Mouse (Mus musculus) MEL (cell line): ENCODE measurements around the gene Pla2r1. TPM values are rescaled to one million over a fixed set of nuclear protein-coding genes. Genes with fewer than 3 reads are reported as not detected.

Experiments used
- DNase-seq: peaks from one replicate; pipeline ENCODE4 v3.0.0; 2011; ENCODE audit warnings: low read depth, low spot score
- H3K27ac ChIP-seq: 2 replicates; pipeline ENCODE4 v1.5.1; 2012; ENCODE audit warnings: low read depth, mild to moderate bottlenecking, control low read depth, low read length, moderate library complexity; ENCODE audit not compliant: control insufficient read depth
- H3K27me3 ChIP-seq, 2 experiments: fragments of 150-350 bp in 1 of 2; sonication (generic) in 1 of 2; 2 replicates each; pipeline ENCODE4 v1.6.1; 2012; ENCODE audit warnings: low read length in 2 of 2, mild to moderate bottlenecking in 2 of 2, improper control_type of control experiment in 1 of 2, moderate library complexity in 1 of 2; ENCODE audit not compliant: insufficient read depth in 2 of 2, control insufficient read depth in 1 of 2
- H3K36me3 ChIP-seq, 2 experiments: 2 replicates each; pipeline ENCODE4 v1.6.1; 2012 to 2014; ENCODE audit warnings: low read length in 2 of 2, improper control_type of control experiment in 1 of 2, inconsistent platforms in 1 of 2, mild to moderate bottlenecking in 1 of 2; ENCODE audit not compliant: insufficient read depth in 2 of 2, control insufficient read depth in 1 of 2
- H3K4me1 ChIP-seq, 2 experiments: fragments of 150-350 bp in 1 of 2; sonication (generic) in 1 of 2; 2 replicates each; pipeline ENCODE4 v1.6.1; 2012; ENCODE audit warnings: low read length in 2 of 2, improper control_type of control experiment in 1 of 2, mild to moderate bottlenecking in 1 of 2; ENCODE audit not compliant: insufficient read depth in 2 of 2, control insufficient read depth in 1 of 2
- H3K4me3 ChIP-seq, 2 experiments: fragments of 150-350 bp in 1 of 2; sonication (generic) in 1 of 2; 2 replicates each; pipeline ENCODE4 v1.5.1; 2012; ENCODE audit warnings: low read depth in 2 of 2, low read length in 2 of 2, mild to moderate bottlenecking in 2 of 2, moderate library complexity in 2 of 2, control low read depth in 1 of 2, improper control_type of control experiment in 1 of 2; ENCODE audit not compliant: control insufficient read depth in 1 of 2, insufficient read depth in 1 of 2
- H3K79me2 ChIP-seq: 2 replicates; pipeline ENCODE4 v1.6.1; 2012; ENCODE audit warnings: mild to moderate bottlenecking, low read length, moderate library complexity; ENCODE audit not compliant: control insufficient read depth, poor library complexity, insufficient read depth
- H3K9ac ChIP-seq: 2 replicates; pipeline ENCODE4 v1.6.1; 2012; ENCODE audit warnings: low read depth, mild to moderate bottlenecking, control low read depth, low read length, moderate library complexity; ENCODE audit not compliant: control insufficient read depth, poor library complexity, severe bottlenecking
- H3K9me3 ChIP-seq: fragments of 150-350 bp; sonication (generic); replicated peaks from 2 replicates; pipeline ENCODE4 v1.6.1; 2012; ENCODE audit warnings: mild to moderate bottlenecking, low read length, improper control_type of control experiment, moderate library complexity; ENCODE audit not compliant: insufficient read depth
- BHLHE40 ChIP-seq: IDR thresholded peaks from 2 replicates; pipeline ENCODE4 v1.6.1; 2012; ENCODE audit warnings: low read depth, mild to moderate bottlenecking, inconsistent platforms, low read length, improper control_type of control experiment, borderline replicate concordance
- CHD2 ChIP-seq: IDR thresholded peaks from 2 replicates; pipeline ENCODE4 v1.6.1; 2011; ENCODE audit warnings: low read length, improper control_type of control experiment
- E2F4 ChIP-seq: IDR thresholded peaks from 2 replicates; pipeline ENCODE4 v1.6.1; 2011; ENCODE audit warnings: low read depth, low read length, improper control_type of control experiment, borderline replicate concordance
- ELF1 ChIP-seq: IDR thresholded peaks from 2 replicates; pipeline ENCODE4 v1.6.1; 2014; ENCODE audit warnings: low read depth, mild to moderate bottlenecking, inconsistent platforms, low read length, improper control_type of control experiment, moderate library complexity
- EP300 ChIP-seq, 2 experiments: IDR thresholded peaks; 2 replicates each; pipeline ENCODE4 v1.6.1; 2011; ENCODE audit warnings: improper control_type of control experiment in 2 of 2, low read length in 2 of 2, low read depth in 1 of 2, mild to moderate bottlenecking in 1 of 2
- ETS1 ChIP-seq: IDR thresholded peaks from 2 replicates; pipeline ENCODE4 v1.6.1; 2012; ENCODE audit warnings: low read depth, mild to moderate bottlenecking, inconsistent platforms, low read length, improper control_type of control experiment, moderate library complexity
- JUND ChIP-seq: IDR thresholded peaks from 2 replicates; pipeline ENCODE4 v1.6.1; 2011; ENCODE audit warnings: low read depth, mild to moderate bottlenecking, improper control_type of control experiment, low read length
- MXI1 ChIP-seq: IDR thresholded peaks from 2 replicates; pipeline ENCODE4 v1.6.1; 2011; ENCODE audit warnings: mild to moderate bottlenecking, low read depth, low read length, improper control_type of control experiment
- MYB ChIP-seq: IDR thresholded peaks from 2 replicates; pipeline ENCODE4 v1.6.1; 2011; ENCODE audit warnings: mild to moderate bottlenecking, low read depth, low read length, improper control_type of control experiment
- POLR2A ChIP-seq, 2 experiments: IDR thresholded peaks; 2 replicates each; pipeline ENCODE4 v1.6.1; 2011 to 2012; ENCODE audit warnings: low read length in 2 of 2, mild to moderate bottlenecking in 2 of 2, control low read depth in 1 of 2, improper control_type of control experiment in 1 of 2, low read depth in 1 of 2, moderate library complexity in 1 of 2; ENCODE audit not compliant: control insufficient read depth in 1 of 2, insufficient read depth in 1 of 2, poor library complexity in 1 of 2
- SMC3 ChIP-seq: IDR thresholded peaks from 2 replicates; pipeline ENCODE4 v1.6.1; 2011; ENCODE audit warnings: low read depth, low read length, improper control_type of control experiment
- TAL1 ChIP-seq: IDR thresholded peaks from 2 replicates; pipeline ENCODE4 v1.6.1; 2012; ENCODE audit warnings: mild to moderate bottlenecking, inconsistent platforms, low read length, moderate library complexity, mixed read lengths
- TBP ChIP-seq: IDR thresholded peaks from 2 replicates; pipeline ENCODE4 v1.8.0; 2011; ENCODE audit warnings: low read depth, low read length, improper control_type of control experiment
- USF2 ChIP-seq, 2 experiments: IDR thresholded peaks; 2 replicates each; pipeline ENCODE4 v1.6.1; 2011 to 2012; ENCODE audit warnings: improper control_type of control experiment in 2 of 2, low read length in 2 of 2, borderline replicate concordance in 1 of 2, inconsistent platforms in 1 of 2, low read depth in 1 of 2, mild to moderate bottlenecking in 1 of 2; ENCODE audit not compliant: insufficient read depth in 1 of 2
- ZMIZ1 ChIP-seq: IDR thresholded peaks from 2 replicates; pipeline ENCODE4 v1.6.1; 2012; ENCODE audit warnings: low read depth, mild to moderate bottlenecking, inconsistent platforms, low read length, improper control_type of control experiment, moderate library complexity
- polyA plus RNA-seq, 2 experiments: library from polyadenylated mRNA; stranded (reverse) in 1 of 2; unstranded in 1 of 2; fragments of >175 nt in 1 of 2; fragments of >200 nt in 1 of 2; gene quantifications; 2 replicates each; pipeline versions ENCODE4 v1.2.1 to v1.2.4; 2012; ENCODE audit warnings: low replicate concordance in 2 of 2, low read depth in 1 of 2; ENCODE audit not compliant: insufficient read length in 2 of 2, insufficient read depth in 1 of 2, missing spikeins in 1 of 2
- total RNA-seq: library from RNA; depleted of rRNA; stranded (reverse); fragments of 300-350 nt; gene quantifications from 2 replicates; pipeline ENCODE4 v1.2.3, GENCODE M21; 2012; rRNA removed

The Pla2r1 gene
- not detected in 2 replicates for total RNA-seq
- not detected for polyA plus RNA-seq

- Histone ChIP-seq H3K36me3 (no peaks in the 10 kb centered on the region), H3K9ac (no peak within 1 kb of the TSS), H3K4me3 (no peak within 1 kb of the TSS), H3K27me3 (no peaks in the 10 kb centered on the region), H3K79me2 (no peaks in the 10 kb centered on the region), H3K4me1 (no peaks in the 10 kb centered on the region), H3K9me3 (no peaks in the 10 kb centered on the region)
- no peak for TF ChIP-seq TBP
- no peak for TF ChIP-seq ETS1
- no peak for TF ChIP-seq CHD2
- TF ChIP-seq, all 39 proteins: peak for 0
- no peak within 1 kb of the TSS for H3K27ac ChIP-seq
- no peak for DNase-seq
Observed at GRCm38 (mm10) chr2:60552902-60553682, at the start of gene Pla2r1. Gene Pla2r1, minus strand, starts transcription at chr2:60553308.

DNA sequence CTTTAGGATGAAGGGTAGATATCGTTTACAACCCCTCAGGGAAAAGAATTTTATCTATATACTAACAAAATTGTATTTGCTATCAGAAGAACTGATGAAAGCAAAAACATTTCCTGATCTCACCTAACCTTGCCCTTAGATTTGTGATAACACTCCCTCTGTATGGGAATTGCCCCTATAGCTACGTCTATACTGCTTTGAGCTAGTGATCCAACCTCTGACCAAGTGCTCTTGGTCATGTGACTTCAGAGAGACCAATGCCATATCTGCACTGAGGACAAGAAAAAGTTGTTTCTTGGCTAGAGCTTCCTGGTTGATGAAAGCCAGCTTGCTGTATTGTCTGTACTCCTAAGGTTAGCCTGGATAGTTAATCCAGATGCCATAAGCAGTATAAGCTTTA lies 48.2 kb upstream of the Pla2r1 start:
- no peak for DNase-seq
- Histone ChIP-seq H3K27ac (no peak overlapping the region), H3K36me3 (no peaks in the 10 kb centered on the region), H3K27me3 (no peaks in the 10 kb centered on the region), H3K4me3 (no peak overlapping the region), H3K4me1 (no peaks in the 10 kb centered on the region), H3K9me3 (no peaks in the 10 kb centered on the region), H3K79me2 (no peaks in the 10 kb centered on the region), H3K9ac (no peak overlapping the region)
- no peak for TF ChIP-seq MXI1
- no peak for TF ChIP-seq BHLHE40
- no peak for TF ChIP-seq SMC3
- TF ChIP-seq MYB = no peak
- TF ChIP-seq E2F4 = no peak
- TF ChIP-seq JUND = no peak
- no peak for TF ChIP-seq TAL1

DNA sequence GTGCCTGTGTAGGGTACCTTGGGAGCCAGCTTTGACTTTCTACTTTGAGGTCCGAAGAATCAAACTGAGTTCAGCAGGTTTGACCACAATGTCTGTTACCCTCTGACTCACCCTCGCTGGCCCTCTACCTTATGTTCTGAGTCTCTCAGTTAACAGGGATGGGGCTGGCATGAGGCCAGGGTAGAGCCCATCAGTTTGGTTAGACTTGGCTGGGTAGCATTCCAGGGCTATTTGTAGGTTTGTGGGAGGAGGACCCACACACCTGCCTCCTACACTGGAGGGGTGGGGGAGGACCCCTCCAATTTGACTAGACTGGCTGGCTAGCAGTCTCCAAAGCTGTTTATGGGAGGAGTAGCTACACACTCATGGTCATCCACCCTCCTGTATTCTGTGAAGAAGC lies 47.8 kb upstream of the Pla2r1 start:
- H3K27ac ChIP-seq = no peak overlapping the region
- H3K9ac ChIP-seq = no peak overlapping the region
- no peak overlapping the region for H3K4me3 ChIP-seq
- TF ChIP-seq TAL1 (no peak), USF2 (IDR thresholded peaks at IDR 0.05; ENCODE audit: borderline replicate concordance in 1 of 2, insufficient read depth in 1 of 2, low read depth in 1 of 2, low read length in 2 of 2) (no peak), ETS1 (no peak), POLR2A (IDR thresholded peaks at IDR 0.05; ENCODE audit: control insufficient read depth in 1 of 2, insufficient read depth in 1 of 2, low read depth in 1 of 2, low read length in 2 of 2, poor library complexity in 1 of 2) (no peak), ZMIZ1 (no peak), SMC3 (no peak), ELF1 (no peak), EP300 (IDR thresholded peaks at IDR 0.05; ENCODE audit: low read depth in 1 of 2, low read length in 2 of 2) (no peak)
- H3K36me3 ChIP-seq = no peaks in the 10 kb centered on the region
- H3K27me3 ChIP-seq = no peaks in the 10 kb centered on the region
- H3K4me1 ChIP-seq = no peaks in the 10 kb centered on the region
- no peaks in the 10 kb centered on the region for H3K79me2 ChIP-seq
- no peak for DNase-seq
- no peaks in the 10 kb centered on the region for H3K9me3 ChIP-seq
